Mouse (Mus musculus) embryonic facial prominence, embryonic 11.5 days (tissue): Measurements from ENCODE around the gene Rere. TPM values are rescaled to one million over a fixed set of nuclear protein-coding genes. Genes with fewer than 3 reads are reported as not detected.
"Not testable (repeated sequence)": the region's sequence is repeated elsewhere in the genome, so short reads cannot be mapped to it uniquely, and the experiment has no call there.

Experiments used
- ATAC-seq: fragments of 200-750 bp; cut with Nextera tagmentation; replicated peaks from 2 replicates; pipeline ENCODE4 v1.8.0; 2017; ENCODE audit warnings: low read depth; ENCODE audit not compliant: insufficient number of reproducible peaks, low FRiP score, low TSS enrichment
- DNase-seq: peaks from one replicate; pipeline ENCODE4 v3.0.0-alpha.2; 2015; ENCODE audit warnings: low spot score
- H3K27ac ChIP-seq: fragments of 300-500 bp; sonication (generic); replicated peaks from 2 replicates; pipeline ENCODE4 v1.5.1; 2014; ENCODE audit warnings: mild to moderate bottlenecking, low read depth, low read length, control low read depth
- H3K27me3 ChIP-seq: fragments of 300-500 bp; sonication (generic); 2 replicates; pipeline ENCODE4 v1.6.1; 2014; ENCODE audit warnings: mild to moderate bottlenecking, low read length, moderate library complexity, mixed read lengths; ENCODE audit not compliant: control insufficient read depth, insufficient read depth
- H3K36me3 ChIP-seq: fragments of 300-500 bp; sonication (generic); replicated peaks from 2 replicates; pipeline ENCODE4 v1.6.1; 2014; ENCODE audit warnings: low read depth, mild to moderate bottlenecking, low read length, moderate library complexity, mixed read lengths; ENCODE audit not compliant: control insufficient read depth, insufficient read depth
- H3K4me1 ChIP-seq: fragments of 300-500 bp; sonication (generic); 2 replicates; pipeline ENCODE4 v1.6.1; 2014; ENCODE audit warnings: low read length, mixed read lengths; ENCODE audit not compliant: control insufficient read depth, insufficient read depth
- H3K4me2 ChIP-seq: fragments of 300-500 bp; sonication (generic); 2 replicates; pipeline ENCODE4 v1.6.1; 2014; ENCODE audit warnings: low read depth, mild to moderate bottlenecking, control low read depth, low read length, moderate library complexity
- H3K4me3 ChIP-seq: fragments of 300-500 bp; sonication (generic); 2 replicates; pipeline ENCODE4 v1.5.1; 2014; ENCODE audit warnings: low read depth, low read length, control low read depth
- H3K9ac ChIP-seq: fragments of 300-500 bp; sonication (generic); replicated peaks from 2 replicates; pipeline ENCODE4 v1.6.1; 2014; ENCODE audit warnings: mild to moderate bottlenecking, control low read depth, low read length
- H3K9me3 ChIP-seq: fragments of 300-500 bp; sonication (generic); replicated peaks from 2 replicates; pipeline ENCODE4 v1.6.1; 2016; ENCODE audit warnings: mild to moderate bottlenecking, low read length, inconsistent platforms, mixed read lengths; ENCODE audit not compliant: control insufficient read depth
- WGBS: fragments of 180-500 bp; shearing (Covaris S2); extraction: QIAGEN DNeasy Blood & Tissue Kit; methylation state at CpG from one replicate; pipeline ENCODE4 v1.1.7; 2014; 5-methylcytosine and 5-hydroxymethylcytosine counted together
- polyA plus RNA-seq: library from polyadenylated mRNA; unstranded; fragments of >200 nt; fragmentation: Nextera tagmentation; extraction: Ambion mirVana; gene quantifications from 2 replicates; pipeline ENCODE4 v1.2.1, GENCODE M21; 2014

The Rere gene
- polyA plus RNA-seq, 1 experiment from 2014 or later = 22.9 TPM

DNA sequence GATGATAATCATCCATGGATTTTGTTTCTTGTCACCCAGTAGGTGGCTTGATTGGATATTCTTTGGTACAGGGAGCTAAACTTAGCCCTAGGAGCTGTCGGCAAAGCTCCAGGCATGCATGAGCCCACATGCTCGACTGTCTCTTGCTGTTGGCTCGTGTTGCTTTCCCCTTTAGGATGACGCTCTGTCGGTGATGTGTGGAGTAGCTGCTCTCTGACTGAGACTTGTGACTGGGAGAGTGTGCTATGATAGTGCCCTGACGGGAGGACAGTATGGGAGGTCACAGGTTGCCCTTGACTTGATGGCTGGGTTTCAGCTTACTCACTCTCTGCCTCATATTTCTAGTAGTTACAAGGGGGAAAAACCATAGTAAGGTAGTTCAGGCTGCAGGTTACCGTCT lies 192.6 kb downstream of the Rere start:
- H3K27me3 ChIP-seq = no peaks in the 10 kb centered on the region
- ATAC-seq (no peak), DNase-seq (no peak)
- H3K4me3 ChIP-seq = no peak overlapping the region
- H3K9me3 ChIP-seq = no peaks in the 10 kb centered on the region
- 82% methylated on average over 7 of the region's 7 CpGs for WGBS
- H3K4me1 ChIP-seq = no peaks in the 10 kb centered on the region
- no peak overlapping the region for H3K9ac ChIP-seq
- no peaks in the 10 kb centered on the region; the same call in 1 of the 2 replicates for H3K36me3 ChIP-seq
- H3K27ac ChIP-seq = no peak overlapping the region
- H3K4me2 ChIP-seq = no peak overlapping the region

- Histone ChIP-seq H3K4me1 (no peaks in the 10 kb centered on the region), H3K27me3 (no peaks in the 10 kb centered on the region), H3K27ac (no peak overlapping the region), H3K9ac (no peak overlapping the region), H3K9me3 (no peaks in the 10 kb centered on the region), H3K4me3 (no peak overlapping the region), H3K4me2 (no peak overlapping the region), H3K36me3 (no peaks in the 10 kb centered on the region; the same call in 1 of the 2 replicates)
- no peak for DNase-seq
- 78% methylated on average over 5 of the region's 5 CpGs for WGBS
- no peak for ATAC-seq
Observed at GRCm38 (mm10) chr4:150476258-150476657, 194.8 kb downstream of the Rere start.

DNA sequence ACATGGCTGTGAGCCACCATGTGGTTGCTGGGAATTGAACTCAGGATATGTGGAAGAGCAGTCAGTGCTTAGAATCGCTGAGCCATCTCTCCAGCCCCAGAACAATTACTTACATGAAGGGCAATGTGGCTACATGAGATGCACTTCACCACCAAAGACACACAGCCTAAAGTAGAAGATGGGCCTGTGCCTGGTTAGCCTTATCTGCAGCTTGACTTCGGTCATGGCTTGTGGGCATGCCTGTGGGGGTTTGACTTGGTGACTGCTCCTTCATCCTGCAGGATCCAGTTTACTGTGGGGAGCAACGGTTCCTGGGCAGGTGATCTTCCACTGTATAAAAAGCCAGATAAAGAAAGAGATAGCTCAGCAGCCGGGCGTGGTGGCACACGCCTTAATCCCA lies 196.6 kb downstream of the Rere start:
- no peaks in the 10 kb centered on the region for H3K27me3 ChIP-seq

DNA sequence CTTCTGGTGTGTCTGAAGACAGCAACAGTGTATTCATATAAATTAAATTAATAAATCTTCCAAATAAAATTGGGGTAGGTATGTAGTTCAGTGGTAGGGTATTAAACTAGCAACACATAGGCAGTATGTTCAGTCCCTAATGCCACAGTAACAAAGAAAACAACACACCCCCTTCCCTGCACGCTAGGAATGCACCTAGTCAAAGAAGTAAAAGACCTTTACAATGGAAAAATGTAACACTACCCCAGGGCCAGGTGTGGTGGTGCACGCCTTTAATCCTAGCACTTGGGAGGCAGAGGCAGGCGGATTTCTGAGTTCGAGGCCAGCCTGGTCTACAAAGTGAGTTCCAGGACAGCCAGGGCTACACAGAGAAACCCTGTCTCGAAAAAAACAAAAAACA lies 201.6 kb downstream of the Rere start:
- not testable (repeated sequence) for H3K27me3 ChIP-seq, H3K4me2 ChIP-seq, ATAC-seq, H3K4me3 ChIP-seq, DNase-seq, H3K9ac ChIP-seq, H3K9me3 ChIP-seq, H3K36me3 ChIP-seq, H3K4me1 ChIP-seq, H3K27ac ChIP-seq
- 93% methylated on average over 5 of the region's 5 CpGs for WGBS

More for the DNA sequence above, 196.6 kb downstream of the Rere start:
- 93% methylated on average over 6 of the region's 6 CpGs for WGBS
- Histone ChIP-seq H3K9me3 (no peaks in the 10 kb centered on the region), H3K4me2 (no peak overlapping the region), H3K4me3 (no peak overlapping the region), H3K27ac (no peak overlapping the region), H3K36me3 (no peaks in the 10 kb centered on the region; the same call in 1 of the 2 replicates), H3K4me1 (no peaks in the 10 kb centered on the region), H3K9ac (no peak overlapping the region)
- ATAC-seq (no peak), DNase-seq (no peak)

- Histone ChIP-seq H3K4me2 (no peak overlapping the region), H3K27me3 (no peaks in the 10 kb centered on the region), H3K36me3 (no peaks in the 10 kb centered on the region), H3K4me3 (no peak overlapping the region), H3K27ac (no peak overlapping the region), H3K9me3 (no peaks in the 10 kb centered on the region), H3K9ac (no peak overlapping the region), H3K4me1 (peaks cover 2% of the 10 kb centered on the region; the same call in 1 of the 2 replicates)
- no peak for ATAC-seq
- 39% methylated on average over 2 of the region's 2 CpGs for WGBS
- no peak for DNase-seq
Observed at GRCm38 (mm10) chr4:150486097-150486496, 204.7 kb downstream of the Rere start.

- Histone ChIP-seq H3K36me3 (no peaks in the 10 kb centered on the region), H3K9ac (no peak overlapping the region), H3K4me1 (peaks cover 2% of the 10 kb centered on the region; the same call in 1 of the 2 replicates), H3K4me3 (no peak overlapping the region), H3K9me3 (no peaks in the 10 kb centered on the region), H3K27me3 (no peaks in the 10 kb centered on the region), H3K27ac (no peak overlapping the region), H3K4me2 (no peak overlapping the region)
- 73% methylated on average over 5 of the region's 5 CpGs for WGBS
- DNase-seq (no peak), ATAC-seq (no peak)
Observed at GRCm38 (mm10) chr4:150487109-150487508, 205.7 kb downstream of the Rere start.

DNA sequence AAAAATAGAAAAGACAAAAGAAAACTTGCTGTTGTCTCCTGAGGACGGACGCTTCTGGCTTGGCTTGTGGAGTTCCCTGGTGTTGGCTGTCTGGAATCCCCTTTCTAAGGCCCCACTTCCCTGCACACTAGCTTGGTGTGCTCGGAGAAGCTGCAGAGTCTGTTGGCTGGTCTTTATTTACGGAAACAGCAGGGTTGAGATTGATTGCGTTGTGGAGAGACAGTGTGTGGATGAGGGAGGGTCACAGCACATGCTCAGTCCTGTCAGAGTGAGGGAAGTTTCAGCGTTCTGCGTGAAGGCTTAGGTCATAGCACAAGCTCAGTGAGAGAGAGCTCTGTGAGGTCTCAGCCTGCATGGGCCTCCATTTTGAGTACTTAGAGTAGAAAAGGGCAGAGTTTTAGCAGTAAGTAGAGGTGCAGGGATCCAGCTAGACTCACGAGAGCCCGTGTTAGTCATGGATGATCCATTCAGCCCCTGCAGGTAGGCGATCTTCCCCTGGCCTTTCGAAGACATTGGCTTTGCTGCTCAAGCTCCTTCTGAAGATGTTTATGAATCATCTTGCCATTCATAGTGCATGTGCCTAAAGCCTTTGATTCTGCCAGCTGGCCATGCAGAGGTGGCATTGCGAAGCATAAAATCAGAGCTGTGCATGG lies 206.8 kb downstream of the Rere start:
- H3K9ac ChIP-seq = peak overlapping the region; percentile 23; the same call in 1 of the 2 replicates
- H3K9me3 ChIP-seq = no peaks in the 10 kb centered on the region
- H3K4me3 ChIP-seq = peak overlapping the region; percentile 9; the same call in 1 of the 2 replicates
- H3K36me3 ChIP-seq = no peaks in the 10 kb centered on the region
- no peaks in the 10 kb centered on the region for H3K27me3 ChIP-seq
- peak overlapping the region; percentile 14; the same call in 1 of the 2 replicates for H3K4me2 ChIP-seq
- DNase-seq = peak; percentile 88
- peaks cover 2% of the 10 kb centered on the region; the same call in 1 of the 2 replicates for H3K4me1 ChIP-seq
- no peak overlapping the region for H3K27ac ChIP-seq
- peak; percentile 92 for ATAC-seq
- 36% methylated on average over 12 of the region's 12 CpGs for WGBS

DNA sequence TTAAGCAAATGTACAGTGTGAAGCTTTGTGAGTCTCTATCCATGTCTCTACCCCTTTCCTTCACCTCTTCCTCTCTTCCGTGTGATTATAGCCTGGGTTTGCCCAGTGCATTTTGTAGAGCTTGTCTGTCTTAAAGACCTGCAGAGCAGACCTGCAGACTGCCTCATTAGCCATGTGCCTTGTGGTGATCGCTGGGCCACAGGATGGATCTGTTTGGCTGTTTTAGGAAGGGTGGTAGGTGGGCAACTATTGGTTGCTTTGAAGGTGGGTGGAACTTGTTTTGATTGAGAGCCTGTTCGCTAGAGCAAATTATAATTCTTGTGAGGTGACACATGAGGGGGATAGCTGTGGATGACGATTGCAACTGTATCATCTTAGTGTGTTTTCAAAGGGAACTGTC lies 207.3 kb downstream of the Rere start:
- no peak for ATAC-seq
- no peaks in the 10 kb centered on the region for H3K27me3 ChIP-seq
- peaks cover 2% of the 10 kb centered on the region; the same call in 1 of the 2 replicates for H3K4me1 ChIP-seq
- H3K4me2 ChIP-seq = peak overlapping the region; percentile 14; the same call in 1 of the 2 replicates
- no peak overlapping the region for H3K4me3 ChIP-seq
- H3K9me3 ChIP-seq = no peaks in the 10 kb centered on the region
- no peak for DNase-seq
- H3K27ac ChIP-seq = no peak overlapping the region
- peak overlapping the region; percentile 23; the same call in 1 of the 2 replicates for H3K9ac ChIP-seq
- H3K36me3 ChIP-seq = no peaks in the 10 kb centered on the region
- 79% methylated on average over 4 of the region's 4 CpGs for WGBS
